Mouse (Mus musculus): Measurements from ENCODE around the gene Isca2. TPM values are rescaled to one million over a fixed set of nuclear protein-coding genes. Genes with fewer than 3 reads are reported as not detected.

Gene Isca2
- total RNA-seq, 2 experiments from 2014 or later = 39.9 to 52.4 TPM

GRCm38 (mm10) chr12:84818496-84818895, 45.4 kb downstream of the Isca2 start:
- no peak for DNase-seq

- no peak for DNase-seq
Measured at GRCm38 (mm10) chr12:84819236-84820168, 46.5 kb downstream of the Isca2 start.

GRCm38 (mm10) chr12:84823601-84824000, 50.5 kb downstream of the Isca2 start:
- no peak for DNase-seq

- DNase-seq = no peak
Measured at GRCm38 (mm10) chr12:84824203-84824602, 51.2 kb downstream of the Isca2 start.

Other genes starting within 250 kb of the Isca2 start
- gene Vsx2, start 203.5 kb upstream of the Isca2 start, total RNA-seq (2021) = not detected
- 1 to 10 TPM; 4.2 to 5.9 TPM for gene Abcd4, start 155.8 kb upstream of the Isca2 start, total RNA-seq (2021)
- not detected for gene Vrtn, start 132.2 kb upstream of the Isca2 start, total RNA-seq (2021)
- not detected for gene Syndig1l, start 74.4 kb upstream of the Isca2 start, total RNA-seq (2021)
- gene Npc2, start 99 bp upstream of the Isca2 start, total RNA-seq (2021) = 10 to 100 TPM; 13.8 to 20.0 TPM
- gene Ltbp2, start 103.3 kb downstream of the Isca2 start, total RNA-seq (2021) = 1 to 10 TPM; 1.3 to 1.6 TPM
- 10 to 100 TPM; 26.7 to 27.0 TPM for gene Fcf1, start 197.6 kb downstream of the Isca2 start, total RNA-seq (2021)
- gene Arel1, start 197.6 kb downstream of the Isca2 start, total RNA-seq (2021) = 10 to 100 TPM; 16.6 to 18.9 TPM
- 10 to 100 TPM; 15.8 to 16.5 TPM for gene Ylpm1, start 223.1 kb downstream of the Isca2 start, total RNA-seq (2021)

Data from gastrocnemius, postnatal 25 days (tissue).